Mouse (Mus musculus) brown adipose tissue, adult 24 weeks (tissue): ENCODE measurements around the gene Olfr1082. TPM values are rescaled to one million over a fixed set of nuclear protein-coding genes. Genes with fewer than 3 reads are reported as not detected.
"Not testable (repeated sequence)": the region's sequence is repeated elsewhere in the genome, so short reads cannot be mapped to it uniquely, and the experiment has no call there.

ENCODE experiments used
- H3K27ac ChIP-seq: fragments of 200-500 bp; replicated peaks from 2 replicates; pipeline ENCODE4 v1.5.1; 2012; ENCODE audit warnings: low read depth, mild to moderate bottlenecking, low read length
- H3K4me1 ChIP-seq: fragments of 200-500 bp; 2 replicates; pipeline ENCODE4 v1.6.1; 2012; ENCODE audit warnings: low read length, mixed read lengths; ENCODE audit not compliant: control insufficient read depth, insufficient read depth, insufficient read length
- H3K4me3 ChIP-seq: fragments of 200-500 bp; 2 replicates; pipeline ENCODE4 v1.5.1; 2012; ENCODE audit warnings: low read depth, mild to moderate bottlenecking, low read length, moderate library complexity; ENCODE audit not compliant: insufficient read depth
- polyA plus RNA-seq: library from polyadenylated mRNA; stranded (reverse); fragments of >200 nt; gene quantifications from 2 replicates; pipeline ENCODE4 v1.2.4, GENCODE M21; 2012; ENCODE audit not compliant: missing spikeins, insufficient read depth, insufficient read length

Gene Olfr1082
- polyA plus RNA-seq = not detected in 2 replicates

DNA sequence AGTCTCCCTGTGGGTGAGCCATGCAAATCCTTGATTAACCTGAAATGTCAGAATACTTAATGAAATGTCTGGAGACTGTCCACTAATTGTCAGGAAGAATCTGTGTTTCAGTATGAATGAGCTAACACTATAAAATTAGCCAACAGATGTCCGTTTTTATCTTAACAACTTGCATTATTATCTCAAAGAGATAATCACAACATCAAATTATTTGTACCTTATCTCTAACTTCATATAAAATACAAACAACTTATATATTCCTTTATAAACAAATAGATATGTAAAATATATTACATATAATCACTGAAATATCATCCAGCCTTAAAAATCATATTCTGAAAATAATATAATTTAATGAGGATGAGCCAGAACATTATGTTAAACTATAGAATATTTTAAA is at the start of gene Olfr1082:
Olfr1082 (minus strand) TSS at position 101 of the 400 bp plus-strand sequence.
- H3K4me1 ChIP-seq, H3K4me3 ChIP-seq, H3K27ac ChIP-seq: not testable (repeated sequence)

DNA sequence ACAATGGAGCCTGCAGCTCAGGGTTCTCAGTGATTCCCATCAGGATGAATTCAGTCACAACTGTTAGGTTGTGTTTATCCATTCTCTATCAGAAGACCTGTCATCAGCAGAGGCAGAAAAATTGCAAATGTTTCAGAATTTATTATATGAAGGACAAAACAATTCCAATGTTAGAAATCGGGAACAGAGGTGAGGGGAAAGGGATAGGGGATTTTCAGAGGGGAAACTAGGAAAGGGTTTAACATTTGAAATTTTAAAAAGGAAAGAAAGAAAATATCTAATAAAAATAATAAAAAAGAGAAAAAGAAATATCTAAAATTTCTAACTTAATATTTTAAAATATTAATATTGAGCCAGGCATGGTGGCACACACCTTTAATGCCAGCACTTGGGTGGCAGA is 40.9 kb upstream of the Olfr1082 start, which contains the start of gene Olfr1084:
Olfr1084 (minus strand) TSS at position 101 of the 400 bp plus-strand sequence.
- H3K4me1 ChIP-seq, H3K27ac ChIP-seq, H3K4me3 ChIP-seq: not testable (repeated sequence)

DNA sequence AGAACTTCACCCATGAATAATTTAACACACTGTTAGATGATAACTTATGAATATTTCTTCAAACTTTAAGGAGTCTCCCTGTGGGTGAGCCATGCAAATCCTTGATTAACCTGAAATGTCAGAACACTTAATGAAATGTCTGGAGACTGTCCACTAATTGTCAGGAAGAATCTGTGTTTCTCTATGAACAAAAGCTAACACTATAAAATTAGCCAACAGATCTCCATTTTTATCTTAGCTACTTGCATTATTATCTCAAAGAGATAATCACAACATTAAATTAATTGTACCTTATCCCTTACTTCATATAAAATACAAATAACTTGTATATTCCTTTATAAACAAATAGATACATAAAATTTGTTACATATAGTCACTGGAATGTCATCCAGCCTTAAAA is 40.6 kb downstream of the Olfr1082 start, which contains the start of gene Olfr1080:
Olfr1080 (minus strand) TSS at position 101 of the 400 bp plus-strand sequence.
- H3K4me3 ChIP-seq, H3K27ac ChIP-seq, H3K4me1 ChIP-seq: not testable (repeated sequence)

Other genes with a start within 250 kb of the Olfr1082 start
- gene Olfr1055, start 248.7 kb downstream of the Olfr1082 start, polyA plus RNA-seq = not detected in 2 replicates
- gene Olfr1056, start 236.5 kb downstream of the Olfr1082 start, polyA plus RNA-seq = not detected in 2 replicates
- not detected in 2 replicates for gene Olfr1057, start 220.6 kb downstream of the Olfr1082 start, polyA plus RNA-seq
- gene Olfr1058, start 210.4 kb downstream of the Olfr1082 start, polyA plus RNA-seq = not detected in 2 replicates
- gene Olfr1061, start 184.9 kb downstream of the Olfr1082 start, polyA plus RNA-seq = not detected in 2 replicates
- not detected in 2 replicates for gene Olfr1062, start 172.2 kb downstream of the Olfr1082 start, polyA plus RNA-seq
- gene Olfr1065, start 148.4 kb downstream of the Olfr1082 start, polyA plus RNA-seq = not detected in 2 replicates
- gene Olfr1066, start 142.7 kb downstream of the Olfr1082 start, polyA plus RNA-seq = not detected in 2 replicates
- not detected in 2 replicates for gene Olfr228, start 111.6 kb downstream of the Olfr1082 start, polyA plus RNA-seq
- not detected in 2 replicates for gene Olfr1076, start 90.5 kb downstream of the Olfr1082 start, polyA plus RNA-seq
- not detected in 2 replicates for gene Olfr1079, start 56.5 kb downstream of the Olfr1082 start, polyA plus RNA-seq
- gene Olfr1080, start 40.7 kb downstream of the Olfr1082 start, polyA plus RNA-seq = not detected in 2 replicates
- gene Olfr1084, start 40.8 kb upstream of the Olfr1082 start, polyA plus RNA-seq = not detected in 2 replicates
- not detected in 2 replicates for gene Olfr1085, start 63.1 kb upstream of the Olfr1082 start, polyA plus RNA-seq
- not detected in 2 replicates for gene Olfr1086, start 81.1 kb upstream of the Olfr1082 start, polyA plus RNA-seq
- gene Olfr1087, start 99.4 kb upstream of the Olfr1082 start, polyA plus RNA-seq = not detected in 2 replicates
- not detected in 2 replicates for gene Olfr1089, start 134.7 kb upstream of the Olfr1082 start, polyA plus RNA-seq
- not detected in 2 replicates for gene Olfr1090, start 160.0 kb upstream of the Olfr1082 start, polyA plus RNA-seq
- gene Olfr1093, start 183.5 kb upstream of the Olfr1082 start, polyA plus RNA-seq = not detected in 2 replicates
- gene Olfr141, start 211.1 kb upstream of the Olfr1082 start, polyA plus RNA-seq = not detected in 2 replicates
- not detected in 2 replicates for gene Olfr1094, start 225.7 kb upstream of the Olfr1082 start, polyA plus RNA-seq